Mouse (Mus musculus) bone marrow macrophage, adult 2 months (primary cell): ENCODE measurements at regions not wholly inside any gene's neighbourhood (a gene's known extent, or its start where the extent isn't known, plus 50 kb on each side); places are given as distances from the start of the nearest gene placed in this dataset.

Experiments
- CTCF ChIP-seq: IDR thresholded peaks from 2 replicates; pipeline ENCODE4 v1.5.1; 2012; ENCODE audit warnings: low read depth, mild to moderate bottlenecking, low read length, moderate library complexity
- POLR2A ChIP-seq: IDR thresholded peaks from 2 replicates; pipeline ENCODE4 v1.6.1; 2012; ENCODE audit warnings: mild to moderate bottlenecking, low read depth, low read length, borderline replicate concordance

DNA sequence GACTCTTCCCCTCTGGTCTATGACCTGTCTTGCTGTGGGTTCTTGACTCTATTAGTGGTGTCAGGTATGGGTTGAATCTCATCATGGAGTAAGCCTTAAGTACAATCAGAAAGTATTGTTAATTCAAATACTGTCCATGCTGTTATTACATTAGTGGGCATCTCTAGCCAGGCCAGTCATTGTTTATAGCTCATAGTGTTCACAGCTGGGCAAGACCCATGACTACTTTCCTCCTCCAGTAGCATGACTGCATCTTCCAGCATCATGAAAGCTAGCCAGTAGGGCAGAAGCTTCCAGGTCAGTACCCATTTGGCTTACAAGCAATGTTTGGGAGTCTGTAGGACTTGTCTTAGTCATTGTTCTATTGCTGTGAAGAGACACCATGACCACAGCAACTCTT lies 81.4 kb downstream of the Fam168b start:
- TF ChIP-seq POLR2A (no peak), CTCF (no peak)
